Comparison of ENCODE assay signal across 16 mouse cellular contexts in the genomic region with DNA sequence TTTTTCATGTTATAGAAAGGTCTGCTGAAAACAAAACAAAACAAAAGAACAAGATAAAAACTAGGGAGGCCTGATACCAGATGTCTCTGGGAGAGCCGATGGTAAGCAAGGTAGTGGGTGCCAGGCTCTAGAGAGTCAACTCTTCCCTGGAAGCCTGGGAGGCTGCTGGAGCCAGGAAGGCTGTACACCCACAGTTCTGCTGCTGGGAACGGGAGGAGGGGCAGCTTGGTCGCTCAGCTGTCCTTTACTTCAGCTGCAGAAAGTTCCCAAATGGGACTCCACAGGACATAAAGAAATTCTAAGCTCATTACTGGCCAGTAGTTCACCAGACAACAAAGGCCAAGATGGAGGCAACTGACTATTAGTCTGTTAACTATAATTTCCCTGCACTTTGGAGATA. TPM values are rescaled to one million over a fixed set of nuclear protein-coding genes. Genes with fewer than 3 reads are reported as not detected.
DNase-seq lines count a peak whose midpoint lies in the region; ATAC-seq and TF ChIP-seq lines count a peak whose summit lies in the region.
"Had no signal": no experiment of that assay in that cellular context is flagged by ENCODE, and none has a peak within 500 bp of the region (broad histone marks: within the 10 kb centered on the region; RNA-seq: fewer than 3 reads in every experiment).

No protein-coding gene starts in this region.

- no peaks in the 10 kb centered on the region for H3K36me3 ChIP-seq in forebrain, embryonic 14.5 days (ENCODE audit: control insufficient read depth, insufficient read depth, low read length)
- H3K36me3 ChIP-seq in intestine, postnatal 0 days (ENCODE audit: control insufficient read depth, insufficient read depth), result no peaks in the 10 kb centered on the region
- no peaks in the 10 kb centered on the region for H3K36me3 ChIP-seq in liver, embryonic 11.5 days (ENCODE audit: control insufficient read depth, insufficient read depth, low read length)
- H3K36me3 ChIP-seq: heart, embryonic 13.5 days; liver, embryonic 13.5 days had no signal

- no peak overlapping the region for H3K4me2 ChIP-seq in forebrain, embryonic 14.5 days (ENCODE audit: low read length)
- no peak overlapping the region for H3K4me2 ChIP-seq in intestine, postnatal 0 days (replicated peaks; ENCODE audit: low read depth)
- no peak overlapping the region for H3K4me2 ChIP-seq in liver, embryonic 11.5 days
- H3K4me2 ChIP-seq: heart, embryonic 13.5 days; liver, embryonic 13.5 days had no signal

- H3K9me3 ChIP-seq in forebrain, embryonic 14.5 days (replicated peaks; ENCODE audit: control insufficient read depth, low read length), result no peaks in the 10 kb centered on the region
- H3K9me3 ChIP-seq in intestine, postnatal 0 days (ENCODE audit: control insufficient read depth), result no peaks in the 10 kb centered on the region
- no peaks in the 10 kb centered on the region for H3K9me3 ChIP-seq in liver, embryonic 11.5 days (ENCODE audit: control insufficient read depth, low read length)
- H3K9me3 ChIP-seq: heart, embryonic 13.5 days; liver, embryonic 13.5 days had no signal

- H3K27ac ChIP-seq in forebrain, embryonic 14.5 days (ENCODE audit: low read depth, low read length), result peak overlapping the region; percentile 44; the same call in 1 of the 2 replicates
- no peak overlapping the region for H3K27ac ChIP-seq in intestine, postnatal 0 days (ENCODE audit: low read depth, low read length)
- no peak overlapping the region for H3K27ac ChIP-seq in liver, embryonic 11.5 days (ENCODE audit: low read depth, low read length)
- H3K27ac ChIP-seq: heart, embryonic 13.5 days; liver, embryonic 13.5 days had no signal

- 21% methylated on average over 3 of the region's 3 CpGs for WGBS in forebrain, embryonic 14.5 days
- WGBS in intestine, postnatal 0 days, result 69% methylated on average over 3 of the region's 3 CpGs
- 52% methylated on average over 3 of the region's 3 CpGs for WGBS in liver, embryonic 11.5 days

- no peak overlapping the region for H3K4me3 ChIP-seq in forebrain, embryonic 14.5 days (ENCODE audit: low read depth, low read length)
- H3K4me3 ChIP-seq in intestine, postnatal 0 days (ENCODE audit: low read depth, low read length), result no peak overlapping the region
- no peak overlapping the region for H3K4me3 ChIP-seq in liver, embryonic 11.5 days (ENCODE audit: low read depth, low read length)
- H3K4me3 ChIP-seq: heart, embryonic 13.5 days; liver, embryonic 13.5 days had no signal

- TF ChIP-seq CTCF in brain, embryonic 14.5 days (IDR thresholded peaks at IDR 0.05; ENCODE audit: borderline replicate concordance, extremely low read depth, insufficient read depth, insufficient read length), result no peak
- TF ChIP-seq CTCF in intestine, postnatal 0 days (IDR thresholded peaks at IDR 0.05; ENCODE audit: low read depth), result no peak

- H3K9ac ChIP-seq in forebrain, embryonic 14.5 days (ENCODE audit: low read length), result no peak overlapping the region
- no peak overlapping the region for H3K9ac ChIP-seq in intestine, postnatal 0 days (ENCODE audit: low read depth, low read length)
- H3K9ac ChIP-seq in liver, embryonic 11.5 days (ENCODE audit: low read depth, low read length), result no peak overlapping the region
- H3K9ac ChIP-seq: heart, embryonic 13.5 days; liver, embryonic 13.5 days had no signal

- DNase-seq in layer of hippocampus, adult 11-12 months (ENCODE audit: low spot score), result peak; percentile 56
- DNase-seq in layer of hippocampus, adult 9-10 months (ENCODE audit: low spot score), result no peak
- DNase-seq in brain, embryonic 14.5 days (ENCODE audit: low read depth), result peak; percentile 56
- peak; percentile 40 for DNase-seq in forebrain, embryonic 14.5 days (ENCODE audit: low spot score)
- DNase-seq in left cerebral cortex, postnatal 36 days (ENCODE audit: low spot score in 2 of 2), result peak; percentile 58 to 68
- DNase-seq in liver, embryonic 11.5 days (ENCODE audit: low spot score), result no peak
- DNase-seq in urinary bladder, postnatal 4 days (ENCODE audit: low spot score in 2 of 2), result no peak
- DNase-seq: cerebellum, adult 2 months; gastrocnemius, postnatal 10 days; kidney, postnatal 25 days; liver, embryonic 13.5 days; thymus, adult 2 months had no signal

- ATAC-seq in forebrain, embryonic 14.5 days, result no peak
- ATAC-seq in intestine, postnatal 0 days, result no peak
- no peak for ATAC-seq in liver, embryonic 11.5 days (replicated peaks; ENCODE audit: low FRiP score)
- ATAC-seq: intestine, embryonic 16.5 days; lung, postnatal 0 days had no signal

- TF ChIP-seq POLR2A in brain, embryonic 14.5 days (IDR thresholded peaks at IDR 0.05; ENCODE audit: borderline replicate concordance, extremely low read depth, insufficient read depth, insufficient read length, poor library complexity, severe bottlenecking), result no peak

- intact Hi-C loops in left cerebral cortex, postnatal 36 days (cut with DNase I), result loop anchor here (5.0 kb wide), 2 partner anchors 38 to 47 kb away; no protein-coding TSS in a partner anchor

- H3K4me1 ChIP-seq in forebrain, embryonic 14.5 days (ENCODE audit: control insufficient read depth, insufficient read depth, low read length), result peaks cover 23% of the 10 kb centered on the region
- H3K4me1 ChIP-seq in intestine, postnatal 0 days (replicated peaks; ENCODE audit: control insufficient read depth, insufficient read depth, low read length), result no peaks in the 10 kb centered on the region; the same call in 1 of the 2 replicates
- H3K4me1 ChIP-seq in liver, embryonic 11.5 days (replicated peaks; ENCODE audit: control insufficient read depth, insufficient read depth, low read length), result no peaks in the 10 kb centered on the region
- H3K4me1 ChIP-seq: liver, embryonic 13.5 days had no signal

- no peaks in the 10 kb centered on the region for H3K27me3 ChIP-seq in forebrain, embryonic 14.5 days (replicated peaks; ENCODE audit: control insufficient read depth, insufficient read depth, low read length)
- no peaks in the 10 kb centered on the region for H3K27me3 ChIP-seq in intestine, postnatal 0 days (replicated peaks; ENCODE audit: control insufficient read depth, insufficient read depth, low read length)
- H3K27me3 ChIP-seq in liver, embryonic 11.5 days (replicated peaks; ENCODE audit: control insufficient read depth, insufficient read depth, low read length), result no peaks in the 10 kb centered on the region
- H3K27me3 ChIP-seq: heart, embryonic 13.5 days; liver, embryonic 13.5 days had no signal

RNA-seq across cellular contexts. Expression of gene Dclk2, which starts 50.2 kb away (rescaled TPM):
- 190 and 227 TPM in 2 replicates for polyA plus RNA-seq in brain, embryonic 14.5 days (2012; rRNA removed)
- polyA plus RNA-seq in forebrain, embryonic 14.5 days (2014; fragmentation: Nextera tagmentation; extraction: Ambion mirVana), result 53.6 and 68.2 TPM in 2 replicates
- total RNA-seq in left cerebral cortex, postnatal 36 days (2021), result 10 to 100 TPM; 53.2 to 61.5 TPM
- 2.3 and 3.3 TPM in 2 replicates for polyA plus RNA-seq in intestine, postnatal 0 days (2015; fragmentation: Nextera tagmentation; extraction: Ambion mirVana)
- 6.6 and 9.3 TPM in 2 replicates for polyA plus RNA-seq in liver, embryonic 11.5 days (2014; fragmentation: Nextera tagmentation; extraction: Ambion mirVana)

Comparison
In these comparisons a context has a peak if more than half of its experiments do, and no peak if none do; other contexts are left out.
1. DNase-seq: peak in layer of hippocampus, adult 11-12 months (single experiment), brain, embryonic 14.5 days (single experiment), forebrain, embryonic 14.5 days (single experiment) and left cerebral cortex, postnatal 36 days (2 of 2); none in layer of hippocampus, adult 9-10 months (single experiment), liver, embryonic 11.5 days (single experiment) and urinary bladder, postnatal 4 days (0 of 2).